Mouse (Mus musculus) NIH3T3 (cell line): ENCODE results near the gene Chst1.

ENCODE experiments used
- DNase-seq: peaks from one replicate; pipeline ENCODE4 v3.0.0-alpha.2; 2012; ENCODE audit warnings: low read depth

The Chst1 gene

GRCm38 (mm10) chr2:92599487-92600347 lies at the start of gene Chst1:
TSS of gene Chst1 (plus strand) at chr2:92599707.
- DNase-seq: no peak

DNA sequence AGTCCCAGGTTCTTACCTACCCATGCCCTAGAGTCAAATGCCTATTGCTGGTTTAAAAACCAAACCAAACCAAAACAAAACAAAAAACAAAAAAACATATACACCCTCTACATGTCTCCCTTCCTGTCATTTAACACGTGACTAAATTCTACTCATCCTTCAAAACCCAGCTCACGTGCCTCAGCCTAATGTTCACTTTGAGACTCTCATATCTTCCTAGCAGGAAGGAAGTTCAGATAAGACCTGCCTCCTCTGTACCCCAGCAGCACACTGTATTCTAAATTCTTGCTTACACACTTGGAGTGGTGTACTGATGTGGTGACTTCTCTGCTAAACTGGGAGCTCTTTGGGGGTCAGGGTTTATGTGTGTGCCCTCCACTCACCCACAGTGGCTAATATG lies 49.5 kb upstream of the Chst1 start:
- no peak for DNase-seq

DNA sequence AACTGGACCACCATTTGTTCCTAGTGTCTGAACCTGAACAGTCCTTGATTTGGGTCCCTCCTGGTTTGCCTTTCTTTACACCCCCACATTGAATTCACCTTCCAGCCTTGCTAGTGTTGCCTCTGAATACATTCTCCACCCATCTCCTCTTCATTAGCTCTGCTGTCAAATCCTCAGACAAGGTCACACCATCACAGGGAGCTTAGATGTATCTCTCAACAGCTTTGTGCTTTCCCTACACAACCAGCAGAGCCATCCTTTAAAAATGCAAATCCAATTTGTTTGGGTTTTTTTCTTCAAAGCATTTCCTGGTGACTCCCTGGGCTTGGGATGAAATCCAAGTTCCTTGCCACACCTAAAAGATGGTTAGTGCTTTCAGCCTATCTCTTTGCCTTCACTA lies 45.0 kb upstream of the Chst1 start:
- no peak for DNase-seq

GRCm38 (mm10) chr2:92562930-92563329 lies 36.6 kb upstream of the Chst1 start:
- DNase-seq: no peak

- no peak for DNase-seq
Measured at GRCm38 (mm10) chr2:92570623-92571022, 28.9 kb upstream of the Chst1 start.

- no peak for DNase-seq
Measured at GRCm38 (mm10) chr2:92577824-92578223, 21.7 kb upstream of the Chst1 start.

DNA sequence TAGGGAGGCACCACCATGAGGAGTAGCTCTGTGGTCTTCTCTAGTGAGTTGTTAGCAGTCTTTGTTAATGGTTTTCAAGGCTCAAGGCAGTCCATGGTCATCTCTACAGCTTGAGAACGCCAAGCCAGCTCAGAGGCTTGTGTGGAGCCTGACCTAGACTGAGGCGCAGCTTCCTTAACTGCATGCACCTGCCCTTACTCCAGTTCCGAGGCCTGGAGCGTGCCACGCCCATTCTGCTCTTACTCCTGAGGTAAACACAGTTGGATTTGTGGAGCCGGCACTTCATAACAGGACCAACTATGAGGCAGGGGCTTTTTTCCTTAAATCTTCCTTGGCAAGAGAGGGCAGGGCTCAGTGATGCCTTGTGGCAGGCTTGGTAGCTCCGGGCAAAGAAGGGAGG lies 18.2 kb upstream of the Chst1 start:
- DNase-seq: no peak

DNA sequence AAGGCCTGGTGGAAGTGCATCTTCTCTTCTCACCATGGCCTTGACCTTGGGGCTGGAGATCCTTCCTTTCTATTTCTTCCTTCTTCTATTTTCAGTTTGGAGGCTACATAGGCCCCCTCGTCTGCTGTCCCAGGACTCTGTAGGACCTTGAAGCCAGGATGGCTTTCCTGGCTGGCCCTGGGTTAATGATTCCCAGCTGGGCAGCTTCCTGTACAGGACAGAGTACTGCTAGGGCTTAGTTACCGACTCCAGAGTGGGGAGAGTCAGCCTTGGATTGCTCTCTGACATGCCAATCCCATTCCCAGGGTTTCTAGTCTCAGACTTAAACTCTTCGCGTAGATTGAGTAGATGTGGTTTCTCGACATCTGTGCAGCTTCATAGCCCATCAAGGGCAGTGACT lies 16.9 kb upstream of the Chst1 start:
- DNase-seq: no peak

GRCm38 (mm10) chr2:92587806-92588205 lies 11.7 kb upstream of the Chst1 start:
- no peak for DNase-seq

DNA sequence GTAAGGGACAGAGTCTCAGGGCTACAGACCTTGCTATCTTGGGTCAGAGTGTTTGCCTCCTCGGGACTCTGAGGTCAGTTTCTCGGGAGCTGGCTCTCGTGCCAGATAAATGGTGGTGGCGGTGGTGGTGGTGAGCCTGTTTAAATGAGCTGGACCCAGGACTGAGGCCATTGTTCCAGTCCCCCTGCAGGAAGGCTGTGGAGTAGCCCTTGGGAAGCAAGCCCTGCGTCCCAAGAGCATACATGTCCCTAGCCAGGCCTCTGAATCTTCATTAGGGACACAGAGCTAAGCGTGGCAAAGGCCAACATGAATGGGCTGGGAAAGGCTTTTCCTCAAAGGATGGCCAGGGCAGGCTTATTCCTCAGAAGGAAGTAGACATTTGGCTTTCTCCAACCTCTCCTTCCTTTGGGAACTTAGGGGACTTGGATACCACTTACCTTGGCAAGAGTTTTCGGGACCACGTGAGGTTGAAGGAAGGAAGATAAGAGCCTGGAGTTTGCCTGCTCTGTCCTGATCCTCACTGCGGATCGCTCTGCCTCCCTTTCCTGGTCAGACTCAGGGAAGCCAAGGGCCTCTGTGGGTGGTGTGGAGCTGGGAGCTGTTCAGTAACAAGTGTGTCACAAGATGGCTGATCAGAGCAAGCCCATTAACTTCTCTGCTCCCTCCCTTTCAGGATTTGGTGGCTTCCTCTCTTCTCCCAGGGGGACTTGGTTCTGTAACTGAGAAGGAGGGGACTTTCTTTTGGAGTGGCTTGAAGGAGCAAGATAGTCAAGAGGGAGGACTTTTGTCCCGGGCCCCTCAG lies 4.4 kb upstream of the Chst1 start:
- no peak for DNase-seq

DNA sequence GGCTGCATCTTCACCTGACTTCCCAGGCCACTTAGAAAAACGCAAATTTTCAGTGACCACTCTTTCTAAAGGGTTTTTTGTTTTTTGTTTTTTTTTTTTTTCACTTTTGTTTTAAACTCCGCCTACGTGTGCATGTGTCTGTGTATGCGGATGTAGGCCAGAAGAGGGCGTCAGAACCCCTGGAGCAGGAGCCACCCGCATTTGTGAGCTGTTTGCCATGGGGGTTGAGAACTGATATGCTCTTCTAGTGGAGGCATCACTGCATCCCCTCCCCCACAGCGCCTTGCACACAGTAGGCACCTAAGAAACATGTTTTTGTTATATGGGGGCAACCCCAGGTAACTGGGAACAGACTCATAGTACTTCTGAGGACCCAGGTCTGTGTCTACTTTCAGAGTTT lies 2.2 kb upstream of the Chst1 start:
- no peak for DNase-seq

GRCm38 (mm10) chr2:92598941-92599486 lies 493 bp upstream of the Chst1 start:
- no peak for DNase-seq

- DNase-seq: no peak
Measured at GRCm38 (mm10) chr2:92600348-92600670, 802 bp downstream of the Chst1 start.

- DNase-seq: no peak
Measured at GRCm38 (mm10) chr2:92601246-92601645, 1.7 kb downstream of the Chst1 start.

- DNase-seq: peak; percentile 61
Measured at GRCm38 (mm10) chr2:92602073-92602472, 2.6 kb downstream of the Chst1 start.

DNA sequence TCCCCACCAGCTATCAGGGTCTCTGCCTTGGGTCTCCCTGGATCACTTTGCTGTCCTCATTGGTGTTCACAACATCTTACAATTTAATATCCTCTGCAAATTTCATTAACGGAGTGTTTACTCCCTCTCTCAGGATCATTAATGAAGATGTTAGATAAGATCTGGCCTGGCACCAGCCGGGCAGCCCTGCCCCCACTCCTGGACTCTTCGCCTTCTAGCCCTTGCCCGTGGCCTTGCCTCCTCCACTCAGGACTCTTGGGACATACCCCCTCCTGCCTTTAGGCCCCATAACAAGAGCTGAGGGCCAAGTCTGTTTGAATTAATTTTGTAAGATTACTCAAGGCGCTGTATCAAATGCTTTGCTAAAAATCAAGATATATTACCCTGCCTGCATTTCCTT lies 4.1 kb downstream of the Chst1 start:
- no peak for DNase-seq

DNA sequence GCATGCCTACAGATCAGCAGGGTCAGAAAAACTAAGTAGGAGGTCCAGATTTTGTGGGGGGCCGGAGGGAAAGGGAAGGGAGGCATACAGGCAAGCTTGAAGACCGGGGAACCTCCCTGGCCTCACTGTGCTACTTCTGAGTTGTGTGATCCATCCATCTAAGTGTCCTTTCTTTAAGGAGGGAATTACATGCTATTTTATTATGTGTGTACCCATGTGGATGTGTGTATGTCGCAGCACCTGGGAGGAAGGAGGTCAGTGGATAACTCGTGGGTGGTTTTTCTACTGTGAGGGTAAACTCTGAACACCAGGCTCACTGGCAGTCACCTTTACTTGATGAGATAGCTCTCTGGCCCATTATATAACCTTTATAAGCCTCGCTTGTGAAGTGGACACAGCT lies 5.1 kb downstream of the Chst1 start:
- no peak for DNase-seq

DNA sequence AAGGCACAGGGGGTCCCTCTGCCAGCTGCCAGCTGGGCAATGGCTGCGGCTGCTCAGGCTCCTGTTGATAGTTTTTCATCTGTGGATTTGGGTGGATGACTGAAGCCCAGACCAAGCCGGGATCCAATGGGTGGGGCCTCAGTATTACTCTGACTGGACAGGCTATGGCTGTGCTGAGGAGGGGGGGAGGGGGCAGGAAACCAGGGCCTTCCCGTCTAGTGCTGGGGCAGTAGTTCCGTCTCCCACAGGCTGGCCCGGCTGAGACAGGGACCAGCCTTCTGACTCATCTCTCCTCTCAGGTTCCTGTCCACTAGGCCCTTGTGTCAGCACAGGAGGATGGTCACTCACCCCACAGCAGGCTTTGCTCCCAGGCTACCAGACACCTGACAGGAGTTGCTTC lies 6.5 kb downstream of the Chst1 start:
- DNase-seq: no peak

- peak; percentile 33 for DNase-seq
Measured at GRCm38 (mm10) chr2:92607153-92607552, 7.6 kb downstream of the Chst1 start.

GRCm38 (mm10) chr2:92607592-92607991 lies 8.1 kb downstream of the Chst1 start:
- no peak for DNase-seq

DNA sequence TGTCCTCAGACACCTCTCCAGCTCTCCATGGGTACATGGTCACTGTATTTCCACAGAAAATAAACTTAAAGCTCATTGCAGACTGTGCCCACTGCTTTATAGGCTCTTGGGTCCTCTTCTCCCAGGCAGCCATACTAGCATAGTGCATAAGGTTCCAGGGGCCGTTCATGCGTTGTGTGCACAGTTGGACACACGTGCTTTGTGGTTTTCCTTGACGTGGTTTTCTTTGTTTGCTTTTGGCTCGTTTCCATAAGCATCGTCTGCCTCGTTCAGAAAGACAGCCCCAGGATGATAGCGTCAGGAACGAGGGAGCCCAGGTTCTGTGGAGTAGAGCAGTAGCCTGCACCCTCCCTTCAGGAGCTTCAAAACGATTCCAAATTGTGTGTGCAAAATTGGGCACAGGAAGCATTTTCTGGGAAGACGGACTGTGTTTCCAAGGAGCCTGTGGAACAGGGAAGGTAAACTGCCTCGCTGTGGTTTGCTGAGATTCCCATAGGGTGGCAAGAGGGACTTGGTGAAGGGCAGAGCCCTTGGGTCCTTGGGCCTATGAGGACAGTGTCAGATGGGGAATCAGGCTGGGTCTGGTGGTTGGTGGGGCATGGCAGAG lies 8.6 kb downstream of the Chst1 start:
- no peak for DNase-seq

GRCm38 (mm10) chr2:92608810-92609581 lies 9.5 kb downstream of the Chst1 start:
- peak; percentile 87 for DNase-seq
